ENCODE assay signal across 20 mouse cellular contexts in genomic region chr3:51762900-51763299, GRCm38 (mm10).
DNase-seq lines count a peak whose midpoint lies in the region; ATAC-seq lines count a peak whose summit lies in the region.
"Had no signal": no experiment of that assay in that cellular context is flagged by ENCODE, and none has a peak within 500 bp of the region (broad histone marks: within the 10 kb centered on the region; RNA-seq: fewer than 3 reads in every experiment).

No protein-coding gene starts in this region.

- H3K27ac ChIP-seq in forebrain, embryonic 12.5 days: peak overlapping the region; percentile 3; the same call in 1 of the 2 replicates
- H3K27ac ChIP-seq in forebrain, embryonic 11.5 days (ENCODE audit: low read depth, low read length): no peak overlapping the region
- peak overlapping the region; percentile 33; the same call in 1 of the 2 replicates for H3K27ac ChIP-seq in forebrain, embryonic 14.5 days (ENCODE audit: low read depth, low read length)
- H3K27ac ChIP-seq in hindbrain, embryonic 15.5 days (replicated peaks): peak overlapping the region; percentile 54
- peak overlapping the region; percentile 78 for H3K27ac ChIP-seq in midbrain, embryonic 13.5 days
- H3K27ac ChIP-seq: embryonic facial prominence, embryonic 10.5 days; heart, embryonic 15.5 days; layer of hippocampus, adult 2 months had no signal

- WGBS in forebrain, embryonic 12.5 days: 89% methylated on average over 10 of the region's 10 CpGs
- WGBS in forebrain, embryonic 11.5 days: 93% methylated on average over 10 of the region's 10 CpGs
- WGBS in forebrain, embryonic 14.5 days: 89% methylated on average over 10 of the region's 10 CpGs
- WGBS in hindbrain, embryonic 15.5 days: 87% methylated on average over 10 of the region's 10 CpGs
- WGBS in midbrain, embryonic 13.5 days: 93% methylated on average over 10 of the region's 10 CpGs

- ATAC-seq in forebrain, embryonic 12.5 days (ENCODE audit: low FRiP score): no peak
- no peak for ATAC-seq in forebrain, embryonic 11.5 days (replicated peaks; ENCODE audit: low FRiP score)
- ATAC-seq in forebrain, embryonic 14.5 days: 0 out of 2 replicates have a peak, but pooled peaks have one; percentile 15
- peak; percentile 68; the same call in 1 of the 2 replicates for ATAC-seq in hindbrain, embryonic 15.5 days (ENCODE audit: low FRiP score, low read depth)
- no peak for ATAC-seq in midbrain, embryonic 13.5 days

- H3K27me3 ChIP-seq in forebrain, embryonic 12.5 days: no peaks in the 10 kb centered on the region
- no peaks in the 10 kb centered on the region for H3K27me3 ChIP-seq in forebrain, embryonic 11.5 days (ENCODE audit: control insufficient read depth, insufficient read depth, low read length)
- H3K27me3 ChIP-seq in forebrain, embryonic 14.5 days (replicated peaks; ENCODE audit: control insufficient read depth, insufficient read depth, low read length): no peaks in the 10 kb centered on the region
- no peaks in the 10 kb centered on the region for H3K27me3 ChIP-seq in hindbrain, embryonic 15.5 days
- no peaks in the 10 kb centered on the region for H3K27me3 ChIP-seq in midbrain, embryonic 13.5 days
- H3K27me3 ChIP-seq: heart, embryonic 15.5 days had no signal

- no peaks in the 10 kb centered on the region for H3K9me3 ChIP-seq in forebrain, embryonic 12.5 days
- no peaks in the 10 kb centered on the region for H3K9me3 ChIP-seq in forebrain, embryonic 11.5 days (ENCODE audit: control insufficient read depth, low read length)
- H3K9me3 ChIP-seq in forebrain, embryonic 14.5 days (replicated peaks; ENCODE audit: control insufficient read depth, low read length): no peaks in the 10 kb centered on the region
- no peaks in the 10 kb centered on the region for H3K9me3 ChIP-seq in hindbrain, embryonic 15.5 days
- H3K9me3 ChIP-seq in midbrain, embryonic 13.5 days: no peaks in the 10 kb centered on the region
- H3K9me3 ChIP-seq: embryonic facial prominence, embryonic 10.5 days; heart, embryonic 15.5 days had no signal

- H3K4me3 ChIP-seq in forebrain, embryonic 12.5 days (replicated peaks): no peak overlapping the region
- H3K4me3 ChIP-seq in forebrain, embryonic 11.5 days (ENCODE audit: low read depth, low read length): no peak overlapping the region
- H3K4me3 ChIP-seq in forebrain, embryonic 14.5 days (ENCODE audit: low read depth, low read length): no peak overlapping the region
- no peak overlapping the region for H3K4me3 ChIP-seq in hindbrain, embryonic 15.5 days
- no peak overlapping the region for H3K4me3 ChIP-seq in midbrain, embryonic 13.5 days (replicated peaks)
- H3K4me3 ChIP-seq: embryonic facial prominence, embryonic 10.5 days; heart, embryonic 15.5 days; layer of hippocampus, adult 2 months; myocyte had no signal

- no peak for DNase-seq in forebrain, embryonic 11.5 days (ENCODE audit: low spot score)
- DNase-seq in forebrain, embryonic 14.5 days (ENCODE audit: low spot score): no peak
- DNase-seq in retina, embryonic 14.5 days (ENCODE audit: low spot score): no peak
- DNase-seq in heart, adult 9 months (ENCODE audit: low spot score in 2 of 2): no peak
- no peak for DNase-seq in kidney, postnatal 4 days
- DNase-seq: adrenal gland, postnatal 36 days; gastrocnemius, postnatal 25 days; heart, postnatal 36 days; kidney, adult 8-10 months; kidney, postnatal 14 days; lung, postnatal 4 days; thymus, adult 18-20 months; thymus, postnatal 36 days had no signal

- H3K4me2 ChIP-seq in forebrain, embryonic 12.5 days: no peak overlapping the region
- H3K4me2 ChIP-seq in forebrain, embryonic 11.5 days (ENCODE audit: low read depth, low read length, severe bottlenecking): no peak overlapping the region
- H3K4me2 ChIP-seq in forebrain, embryonic 14.5 days (ENCODE audit: low read length): no peak overlapping the region
- H3K4me2 ChIP-seq in hindbrain, embryonic 15.5 days: no peak overlapping the region
- H3K4me2 ChIP-seq in midbrain, embryonic 13.5 days (replicated peaks): no peak overlapping the region
- H3K4me2 ChIP-seq: heart, embryonic 15.5 days had no signal

- peaks cover 13% of the 10 kb centered on the region for H3K4me1 ChIP-seq in forebrain, embryonic 12.5 days
- no peaks in the 10 kb centered on the region for H3K4me1 ChIP-seq in forebrain, embryonic 11.5 days (replicated peaks; ENCODE audit: control insufficient read depth, insufficient read depth, low read length)
- H3K4me1 ChIP-seq in forebrain, embryonic 14.5 days (ENCODE audit: control insufficient read depth, insufficient read depth, low read length): peaks cover 3% of the 10 kb centered on the region
- H3K4me1 ChIP-seq in hindbrain, embryonic 15.5 days (replicated peaks): peaks cover 24% of the 10 kb centered on the region
- peaks cover 20% of the 10 kb centered on the region for H3K4me1 ChIP-seq in midbrain, embryonic 13.5 days (replicated peaks)
- H3K4me1 ChIP-seq: heart, embryonic 15.5 days had no signal

- H3K36me3 ChIP-seq in forebrain, embryonic 12.5 days (replicated peaks): no peaks in the 10 kb centered on the region
- H3K36me3 ChIP-seq in forebrain, embryonic 11.5 days (ENCODE audit: control insufficient read depth, insufficient read depth, low read length): no peaks in the 10 kb centered on the region
- H3K36me3 ChIP-seq in forebrain, embryonic 14.5 days (ENCODE audit: control insufficient read depth, insufficient read depth, low read length): no peaks in the 10 kb centered on the region
- no peaks in the 10 kb centered on the region for H3K36me3 ChIP-seq in hindbrain, embryonic 15.5 days
- no peaks in the 10 kb centered on the region for H3K36me3 ChIP-seq in midbrain, embryonic 13.5 days
- H3K36me3 ChIP-seq: heart, embryonic 15.5 days had no signal

- H3K9ac ChIP-seq in forebrain, embryonic 12.5 days: no peak overlapping the region
- H3K9ac ChIP-seq in forebrain, embryonic 11.5 days (ENCODE audit: low read length): no peak overlapping the region
- no peak overlapping the region for H3K9ac ChIP-seq in forebrain, embryonic 14.5 days (ENCODE audit: low read length)
- no peak overlapping the region for H3K9ac ChIP-seq in hindbrain, embryonic 15.5 days
- no peak overlapping the region for H3K9ac ChIP-seq in midbrain, embryonic 13.5 days (replicated peaks)
- H3K9ac ChIP-seq: heart, embryonic 15.5 days had no signal

Comparison
In these comparisons a context has a peak if more than half of its experiments do, and no peak if none do; other contexts are left out.
1. ATAC-seq: peak in forebrain, embryonic 14.5 days (single experiment) and hindbrain, embryonic 15.5 days (single experiment); none in forebrain, embryonic 12.5 days (single experiment), forebrain, embryonic 11.5 days (single experiment) and midbrain, embryonic 13.5 days (single experiment).